Mouse (Mus musculus) heart, embryonic 16.5 days (tissue): ENCODE results near the gene Syap1. TPM values are rescaled to one million over a fixed set of nuclear protein-coding genes. Genes with fewer than 3 reads are reported as not detected.
"Not testable (repeated sequence)": the region's sequence is repeated elsewhere in the genome, so short reads cannot be mapped to it uniquely, and the experiment has no call there.

Experiments
- ATAC-seq: fragments of 200-750 bp; cut with Nextera tagmentation; replicated peaks from 2 replicates; pipeline ENCODE4 v1.8.0; 2017; ENCODE audit warnings: moderate number of reproducible peaks; ENCODE audit not compliant: insufficient read depth, low FRiP score; ENCODE audit errors: extremely low read depth
- H3K27ac ChIP-seq: fragments of 300-500 bp; sonication (generic); 2 replicates; pipeline ENCODE4 v1.5.1; 2014; ENCODE audit warnings: mild to moderate bottlenecking, low read length, control low read depth, moderate library complexity
- H3K27me3 ChIP-seq: fragments of 300-500 bp; sonication (generic); 2 replicates; pipeline ENCODE4 v1.6.1; 2014; ENCODE audit warnings: low read length, mixed read lengths; ENCODE audit not compliant: control insufficient read depth, insufficient read depth
- H3K36me3 ChIP-seq: fragments of 300-500 bp; sonication (generic); 2 replicates; pipeline ENCODE4 v1.6.1; 2014; ENCODE audit not compliant: control insufficient read depth, insufficient read depth
- H3K4me1 ChIP-seq: fragments of 300-500 bp; sonication (generic); 2 replicates; pipeline ENCODE4 v1.6.1; 2014; ENCODE audit warnings: low read length, mixed read lengths; ENCODE audit not compliant: control insufficient read depth, insufficient read depth
- H3K4me2 ChIP-seq: fragments of 300-500 bp; sonication (generic); 2 replicates; pipeline ENCODE4 v1.6.1; 2014; ENCODE audit warnings: low read depth, mild to moderate bottlenecking, control low read depth, low read length
- H3K4me3 ChIP-seq: fragments of 300-500 bp; sonication (generic); 2 replicates; pipeline ENCODE4 v1.5.1; 2014; ENCODE audit warnings: mild to moderate bottlenecking, control low read depth, low read length
- H3K9ac ChIP-seq: fragments of 300-500 bp; sonication (generic); 2 replicates; pipeline ENCODE4 v1.6.1; 2014; ENCODE audit warnings: low read length, control low read depth
- H3K9me3 ChIP-seq: fragments of 300-500 bp; sonication (generic); replicated peaks from 2 replicates; pipeline ENCODE4 v1.6.1; 2016; ENCODE audit warnings: low read length; ENCODE audit not compliant: control insufficient read depth
- WGBS: fragments of 180-500 bp; shearing (Covaris S2); extraction: QIAGEN DNeasy Blood & Tissue Kit; methylation state at CpG from one replicate; pipeline ENCODE4 v1.1.7; 2014; 5-methylcytosine and 5-hydroxymethylcytosine counted together
- polyA plus RNA-seq: library from polyadenylated mRNA; unstranded; fragments of >200 nt; fragmentation: Nextera tagmentation; extraction: Ambion mirVana; gene quantifications from 2 replicates; pipeline ENCODE4 v1.2.1, GENCODE M21; 2015

Gene Syap1
- polyA plus RNA-seq, 1 experiment from 2014 or later: 30.2 TPM

DNA sequence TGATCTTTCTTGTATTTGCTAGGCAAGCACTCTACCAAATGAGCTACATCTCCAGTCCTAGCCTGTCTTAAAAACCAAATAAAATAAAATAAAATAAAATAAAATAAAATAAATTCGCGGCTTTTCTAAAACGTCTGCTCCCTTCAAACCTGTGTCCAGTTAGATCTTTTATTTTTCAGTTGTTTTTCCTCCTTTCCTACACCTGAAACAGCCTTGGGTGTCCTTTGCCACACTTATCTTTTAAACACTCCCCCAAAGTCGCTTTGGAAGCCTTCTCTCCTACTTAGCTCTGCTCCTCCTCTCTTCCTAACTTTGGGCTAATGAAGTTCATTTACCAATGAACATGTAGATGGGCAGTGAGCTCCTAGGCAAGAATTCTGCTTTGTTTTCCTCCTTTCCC lies 12.7 kb upstream of the Syap1 start, which contains the start of gene Ctps2:
TSS of gene Ctps2 (plus strand) at position 301 of the 400 bp plus-strand sequence.
- H3K9me3 ChIP-seq: no peaks in the 10 kb centered on the region
- H3K9ac ChIP-seq: peak within 1 kb of the TSS; percentile 79
- peak within 1 kb of the TSS; percentile 65 for H3K4me2 ChIP-seq
- no peaks in the 10 kb centered on the region for H3K36me3 ChIP-seq
- peak within 1 kb of the TSS; percentile 74 for H3K4me3 ChIP-seq
- H3K27me3 ChIP-seq: no peaks in the 10 kb centered on the region
- H3K4me1 ChIP-seq: 0 out of 2 replicates have a peak, but pooled peaks cover 5% of the 10 kb centered on the region
- no peak for ATAC-seq
- peak within 1 kb of the TSS; percentile 77 for H3K27ac ChIP-seq
- WGBS: 31% methylated on average over 4 of the region's 4 CpGs

DNA sequence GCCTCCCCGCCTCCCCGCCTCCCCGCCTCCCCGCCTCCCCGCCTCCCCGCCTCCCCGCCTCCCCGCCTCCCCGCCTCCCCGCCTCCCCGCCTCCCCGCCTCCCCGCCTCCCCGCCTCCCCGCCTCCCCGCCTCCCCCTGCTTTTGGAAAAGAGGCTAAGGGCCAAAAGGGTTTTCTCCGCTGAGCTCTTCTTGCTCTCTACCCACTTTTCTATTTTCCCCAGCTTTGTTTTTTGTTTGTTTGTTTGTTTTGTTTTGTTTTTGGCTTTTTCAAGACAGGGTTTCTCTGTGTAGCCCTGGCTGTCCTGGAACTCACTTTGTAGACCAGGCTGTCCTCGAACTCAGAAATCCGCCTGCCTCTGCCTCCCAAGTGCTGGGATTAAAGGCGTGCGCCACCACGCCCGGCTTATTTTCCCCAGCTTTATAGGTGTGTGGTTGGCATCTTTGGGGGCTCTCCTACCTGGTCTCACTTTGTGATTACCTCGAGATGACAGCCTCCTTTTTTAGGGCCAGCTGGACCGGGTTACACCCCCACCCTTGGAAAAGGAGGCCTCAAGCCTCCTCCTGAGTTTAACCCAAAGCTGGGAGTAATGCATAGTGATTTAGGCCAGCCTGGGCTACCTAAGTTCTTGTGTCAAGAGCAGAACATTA lies 452 bp upstream of the Syap1 start:
- not testable (repeated sequence) for H3K9me3 ChIP-seq, H3K27me3 ChIP-seq, H3K9ac ChIP-seq, H3K27ac ChIP-seq, H3K4me3 ChIP-seq, H3K36me3 ChIP-seq, H3K4me1 ChIP-seq, H3K4me2 ChIP-seq
- WGBS: 74% methylated on average over 9 of the region's 25 CpGs
- 0 out of 2 replicates have a peak, but pooled peaks have one; percentile 19 for ATAC-seq

DNA sequence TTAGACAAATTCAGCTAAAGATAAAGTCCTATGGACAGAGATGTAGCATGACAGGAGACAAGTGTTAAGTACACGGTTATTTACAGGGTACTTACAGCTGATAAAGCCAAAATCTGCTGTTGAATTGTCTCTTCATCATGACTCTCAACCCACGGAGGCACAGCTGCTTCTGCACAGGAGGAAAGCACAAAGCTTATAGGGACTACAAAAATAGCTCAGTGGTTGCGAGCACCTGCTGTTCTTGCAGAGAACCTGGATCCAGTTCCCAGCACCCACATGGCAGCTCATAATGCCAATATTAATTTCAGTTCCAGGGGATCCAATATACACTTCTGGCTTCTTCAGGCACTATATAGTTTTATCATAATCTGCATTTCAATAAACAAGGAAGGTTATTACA lies 10.0 kb downstream of the Syap1 start:
- ATAC-seq: no peak

DNA sequence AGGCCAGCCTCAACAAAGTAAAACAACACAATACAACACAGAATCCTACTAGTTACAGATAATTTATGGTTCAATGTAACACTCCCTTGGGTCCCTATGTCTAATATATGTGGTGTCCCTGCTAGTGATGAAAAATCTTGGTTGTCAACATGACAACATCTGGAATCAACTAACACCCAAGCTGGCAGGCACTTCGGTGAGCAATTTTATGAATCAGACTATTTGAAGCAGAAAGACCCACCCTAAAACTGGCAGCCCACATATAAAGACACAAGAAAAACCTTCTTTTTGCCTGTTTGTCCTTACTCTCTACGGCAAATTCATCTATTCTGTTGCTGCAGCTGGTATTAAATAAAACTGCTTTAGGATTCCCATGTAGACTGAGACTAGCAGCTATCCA lies 14.5 kb downstream of the Syap1 start:
- 94% methylated on average over 2 of the region's 2 CpGs for WGBS
- no peak overlapping the region for H3K4me3 ChIP-seq
- ATAC-seq: no peak
- H3K27me3 ChIP-seq: no peaks in the 10 kb centered on the region
- peaks cover 14% of the 10 kb centered on the region; the same call in 1 of the 2 replicates for H3K36me3 ChIP-seq
- H3K9me3 ChIP-seq: no peaks in the 10 kb centered on the region
- no peak overlapping the region for H3K9ac ChIP-seq
- H3K4me1 ChIP-seq: no peaks in the 10 kb centered on the region
- no peak overlapping the region for H3K4me2 ChIP-seq
- no peak overlapping the region for H3K27ac ChIP-seq

More for the DNA sequence above, 10.0 kb downstream of the Syap1 start:
- H3K27me3 ChIP-seq: no peaks in the 10 kb centered on the region
- no peaks in the 10 kb centered on the region for H3K9me3 ChIP-seq
- no peaks in the 10 kb centered on the region for H3K4me1 ChIP-seq
- H3K9ac ChIP-seq: no peak overlapping the region
- 83% methylated on average over 3 of the region's 3 CpGs for WGBS
- no peak overlapping the region for H3K4me3 ChIP-seq
- H3K27ac ChIP-seq: no peak overlapping the region
- H3K36me3 ChIP-seq: peaks cover 7% of the 10 kb centered on the region; the same call in 1 of the 2 replicates
- no peak overlapping the region for H3K4me2 ChIP-seq

DNA sequence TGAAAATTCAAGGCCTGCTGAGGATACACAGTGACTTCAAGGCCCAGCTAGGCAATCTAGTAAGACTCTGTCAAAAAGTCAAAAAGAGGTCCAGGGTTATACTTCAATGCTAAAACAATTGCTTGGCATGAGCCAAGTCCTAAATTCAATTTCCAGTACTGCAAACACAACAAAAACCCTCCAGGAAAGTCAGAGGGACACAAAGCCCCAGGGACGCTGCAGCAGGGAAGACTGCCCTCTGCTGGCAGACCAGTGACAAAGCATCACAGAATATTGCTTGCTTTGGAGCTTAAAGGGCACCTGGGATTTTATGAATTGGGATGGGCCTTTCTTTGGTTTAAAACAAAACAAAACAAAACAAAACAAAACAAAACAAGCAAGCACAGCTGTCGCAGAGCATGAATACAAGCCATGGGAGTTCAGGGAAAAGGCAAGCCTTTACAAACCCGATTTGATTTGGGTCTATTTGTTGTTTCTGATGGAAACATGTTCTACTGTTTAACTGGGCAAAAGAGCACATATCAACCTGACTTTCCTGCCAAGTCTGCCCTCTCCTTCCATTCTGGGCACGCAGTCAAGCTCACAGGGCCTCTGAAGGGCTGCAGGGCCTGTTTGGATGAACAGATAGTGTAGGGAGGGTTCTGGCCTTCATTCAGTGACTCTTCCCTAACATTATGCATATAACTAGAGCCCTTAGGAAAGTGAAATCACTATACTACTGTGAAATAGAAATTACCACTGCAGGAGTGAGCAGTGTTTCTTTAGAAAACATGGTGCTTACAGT lies 16.3 kb downstream of the Syap1 start:
- Histone ChIP-seq H3K27ac (peak overlapping the region; percentile 10; the same call in 1 of the 2 replicates), H3K36me3 (peaks cover 13% of the 10 kb centered on the region; the same call in 1 of the 2 replicates), H3K27me3 (no peaks in the 10 kb centered on the region), H3K4me3 (no peak overlapping the region), H3K9ac (no peak overlapping the region), H3K4me2 (no peak overlapping the region), H3K4me1 (no peaks in the 10 kb centered on the region), H3K9me3 (no peaks in the 10 kb centered on the region)
- no peak for ATAC-seq
- WGBS: 31% methylated on average over 4 of the region's 4 CpGs

DNA sequence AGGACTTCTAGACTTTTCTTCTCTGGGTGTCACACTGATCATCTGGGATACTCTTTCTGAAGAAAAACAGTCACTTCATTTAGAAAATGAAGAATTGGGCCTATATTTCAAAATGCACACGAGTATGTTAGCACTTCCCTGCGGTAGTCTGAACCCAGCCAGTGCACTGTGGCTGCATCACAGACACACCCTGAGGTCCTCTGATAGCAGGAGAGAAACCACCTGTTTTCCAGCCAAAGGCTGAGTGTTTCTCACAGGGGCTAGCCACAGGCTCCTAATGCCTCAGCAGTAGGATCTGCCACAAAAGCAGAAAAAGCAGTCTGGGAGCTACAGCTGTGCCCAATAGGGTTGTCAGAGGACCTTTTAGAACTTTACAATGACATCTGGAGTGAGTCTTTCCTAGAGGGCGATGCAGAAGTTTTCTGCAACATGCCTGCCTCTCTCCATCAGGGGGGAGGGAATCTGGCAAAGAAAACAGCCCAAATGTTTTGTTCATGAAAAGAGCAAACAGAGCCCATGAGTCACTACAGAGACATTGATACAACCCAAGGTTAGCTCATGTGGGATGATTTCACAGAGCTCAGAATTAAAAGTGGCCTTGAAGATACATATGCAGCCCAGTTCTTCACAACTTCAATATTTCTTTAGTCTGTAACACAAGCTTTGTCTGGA lies 19.8 kb downstream of the Syap1 start:
- ATAC-seq: 0 out of 2 replicates have a peak, but pooled peaks have one; percentile 28
- Histone ChIP-seq H3K4me3 (no peak overlapping the region), H3K36me3 (peaks cover 9% of the 10 kb centered on the region; the same call in 1 of the 2 replicates), H3K27me3 (no peaks in the 10 kb centered on the region), H3K9ac (no peak overlapping the region), H3K9me3 (no peaks in the 10 kb centered on the region), H3K27ac (no peak overlapping the region), H3K4me1 (no peaks in the 10 kb centered on the region), H3K4me2 (no peak overlapping the region)
- 55% methylated on average over 3 of the region's 3 CpGs for WGBS

DNA sequence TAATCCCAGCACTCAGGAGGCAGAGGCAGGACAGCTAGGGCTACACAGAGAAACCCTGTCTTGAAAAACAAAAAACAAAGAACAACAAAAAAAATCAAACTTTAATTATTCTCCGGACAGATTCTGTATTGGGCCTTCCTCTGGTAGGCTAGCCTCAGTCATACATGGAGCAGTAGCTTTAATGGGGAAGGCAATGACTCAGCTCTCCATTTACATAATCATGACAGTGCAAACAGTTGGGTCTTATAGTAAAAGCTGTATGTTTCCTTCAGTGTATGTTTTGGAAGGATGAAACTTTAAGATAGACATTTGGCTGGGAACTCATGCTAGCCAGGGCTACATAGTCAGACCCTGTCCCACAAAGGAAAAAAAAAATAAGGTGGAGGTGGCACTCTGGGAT lies 39.6 kb downstream of the Syap1 start:
- Histone ChIP-seq H3K36me3 (no peaks in the 10 kb centered on the region), H3K4me1 (no peaks in the 10 kb centered on the region), H3K4me2 (no peak overlapping the region), H3K4me3 (no peak overlapping the region), H3K9ac (no peak overlapping the region), H3K9me3 (no peaks in the 10 kb centered on the region), H3K27ac (no peak overlapping the region), H3K27me3 (no peaks in the 10 kb centered on the region)
- WGBS: 65% methylated on average over 1 of the region's 1 CpGs
- no peak for ATAC-seq

DNA sequence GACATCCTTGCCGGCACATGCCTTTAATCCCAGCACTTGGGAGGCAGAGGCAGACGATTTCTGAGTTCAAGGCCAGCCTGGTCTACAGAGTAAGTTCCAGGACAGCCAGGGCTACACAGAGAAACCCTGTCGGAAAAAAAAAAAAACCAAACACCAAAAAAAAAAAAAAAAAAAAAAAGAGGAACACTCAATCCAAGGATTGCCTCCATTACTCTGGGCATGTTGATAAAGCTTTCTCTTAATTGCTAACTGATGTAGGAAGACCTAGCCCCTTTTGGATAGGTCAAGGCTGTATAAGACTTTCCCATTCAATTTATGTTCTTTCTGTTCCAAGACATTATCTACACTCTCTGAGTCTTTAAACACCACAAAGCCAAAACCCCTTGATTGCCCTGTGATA lies 42.7 kb downstream of the Syap1 start:
- Histone ChIP-seq H3K36me3 (no peaks in the 10 kb centered on the region), H3K4me1 (no peaks in the 10 kb centered on the region), H3K4me2 (no peak overlapping the region), H3K27ac (no peak overlapping the region), H3K9ac (no peak overlapping the region), H3K4me3 (no peak overlapping the region), H3K27me3 (no peaks in the 10 kb centered on the region), H3K9me3 (no peaks in the 10 kb centered on the region)
- WGBS: 77% methylated on average over 3 of the region's 3 CpGs
- no peak for ATAC-seq
